Mouse (Mus musculus) cerebellum, adult 2 months (tissue): ENCODE results near the gene Trarg1. TPM values are rescaled to one million over a fixed set of nuclear protein-coding genes. Genes with fewer than 3 reads are reported as not detected.

Experiments used
- DNase-seq, 2 experiments: peaks; one replicate each; pipeline ENCODE4 v3.0.0; 2021
- H3K27ac ChIP-seq: fragments of 200-500 bp; 2 replicates; pipeline ENCODE4 v1.5.1; 2012; ENCODE audit warnings: low read length, control low read depth, inconsistent platforms; ENCODE audit not compliant: insufficient read depth
- H3K27me3 ChIP-seq: fragments of 200-500 bp; 2 replicates; pipeline ENCODE4 v1.6.1; 2012; ENCODE audit warnings: inconsistent platforms, mild to moderate bottlenecking, low read length, moderate library complexity; ENCODE audit not compliant: control insufficient read depth, insufficient read depth
- H3K4me1 ChIP-seq: fragments of 200-500 bp; 2 replicates; pipeline ENCODE4 v1.6.1; 2011; ENCODE audit warnings: low read length; ENCODE audit not compliant: control insufficient read depth, insufficient read depth
- H3K4me3 ChIP-seq: fragments of 200-500 bp; replicated peaks from 2 replicates; pipeline ENCODE3; 2011; ENCODE audit warnings: mild to moderate bottlenecking, low read depth, low read length, control low read depth; ENCODE audit not compliant: insufficient read depth
- CTCF ChIP-seq: fragments of 200-500 bp; IDR thresholded peaks from 2 replicates; pipeline ENCODE4 v1.5.1; 2011; ENCODE audit warnings: low read depth, mild to moderate bottlenecking, control low read depth, low read length, moderate library complexity, borderline replicate concordance; ENCODE audit not compliant: insufficient read depth
- POLR2A ChIP-seq: fragments of 200-500 bp; IDR thresholded peaks from 2 replicates; pipeline ENCODE4 v1.6.1; 2011; ENCODE audit warnings: low read length, control low read depth, borderline replicate concordance; ENCODE audit not compliant: insufficient read depth
- WGBS: fragments of 180-500 bp; shearing (Covaris S2); methylation state at CpG from one replicate; pipeline ENCODE4 v1.1.7; 2018; 5-methylcytosine and 5-hydroxymethylcytosine counted together
- polyA plus RNA-seq: library from polyadenylated mRNA; depleted of rRNA; stranded (reverse); fragments of >200 nt; gene quantifications from 2 replicates; pipeline ENCODE4 v1.2.3, GENCODE M21; 2012; rRNA removed

The Trarg1 gene
- polyA plus RNA-seq, 1 experiment = 0.21 TPM

GRCm38 (mm10) chr11:76745921-76746320 lies 66.3 kb downstream of the Trarg1 start:
- Histone ChIP-seq H3K27me3 (no peaks in the 10 kb centered on the region), H3K4me1 (no peaks in the 10 kb centered on the region), H3K4me3 (no peak overlapping the region), H3K27ac (no peak overlapping the region)
- 93% methylated on average over 1 of the region's 1 CpGs for WGBS
- DNase-seq = no peak
- no peak for TF ChIP-seq CTCF
- TF ChIP-seq POLR2A = no peak

Other genes with a start within 250 kb of the Trarg1 start
- gene Abr, start 57.5 kb upstream of the Trarg1 start, polyA plus RNA-seq = 168 and 170 TPM in 2 replicates
- gene Bhlha9, start 7.3 kb upstream of the Trarg1 start, polyA plus RNA-seq = 3.0 and 4.3 TPM in 2 replicates
- gene Gosr1, start 83.8 kb downstream of the Trarg1 start, polyA plus RNA-seq = 31.9 and 34.3 TPM in 2 replicates
- 28.5 and 31.8 TPM in 2 replicates for gene Cpd, start 167.2 kb downstream of the Trarg1 start, polyA plus RNA-seq
- gene Tmigd1, start 222.4 kb downstream of the Trarg1 start, polyA plus RNA-seq = 0.33 TPM in 1 of 2 replicates, not detected in the other
- 42.0 and 45.9 TPM in 2 replicates for gene Blmh, start 245.0 kb downstream of the Trarg1 start, polyA plus RNA-seq